Mouse (Mus musculus): ENCODE measurements around the gene Kcnj4. TPM values are rescaled to one million over a fixed set of nuclear protein-coding genes. Genes with fewer than 3 reads are reported as not detected.

Gene Kcnj4
- not detected in 2 replicates for polyA plus RNA-seq (2016; fragmentation: Nextera tagmentation; extraction: Ambion mirVana)

- H3K4me2 ChIP-seq (replicated peaks) = peak within 1 kb of the TSS; percentile 99
- H3K36me3 ChIP-seq = no peaks in the 10 kb centered on the region
- H3K27me3 ChIP-seq = peaks cover 99% of the 10 kb centered on the region
- H3K9ac ChIP-seq (replicated peaks) = peak within 1 kb of the TSS; percentile 61
- no peaks in the 10 kb centered on the region for H3K9me3 ChIP-seq
- 2% methylated on average over 60 of the region's 60 CpGs for WGBS
- H3K27ac ChIP-seq (replicated peaks) = no peak within 1 kb of the TSS
- H3K4me3 ChIP-seq = peak within 1 kb of the TSS; percentile 57
- peak; percentile 11; the same call in 1 of the 2 replicates for ATAC-seq (ENCODE audit: low FRiP score, low read depth)
- H3K4me1 ChIP-seq = peaks cover 29% of the 10 kb centered on the region
Measured at GRCm38 (mm10) chr15:79504707-79505452, at the start of gene Kcnj4. Kcnj4 (minus strand) TSS chr15:79505241.

GRCm38 (mm10) chr15:79552566-79552965 is 47.5 kb upstream of the Kcnj4 start:
- no peak overlapping the region for H3K27ac ChIP-seq (replicated peaks)
- 0 out of 2 replicates have a peak, but pooled peaks cover 5% of the 10 kb centered on the region for H3K27me3 ChIP-seq
- WGBS = 83% methylated on average over 5 of the region's 5 CpGs
- H3K4me1 ChIP-seq = 0 out of 2 replicates have a peak, but pooled peaks cover 4% of the 10 kb centered on the region
- ATAC-seq (ENCODE audit: low FRiP score, low read depth) = no peak
- no peaks in the 10 kb centered on the region for H3K9me3 ChIP-seq
- H3K4me2 ChIP-seq (replicated peaks) = no peak overlapping the region
- no peak overlapping the region for H3K4me3 ChIP-seq
- H3K36me3 ChIP-seq = no peaks in the 10 kb centered on the region
- H3K9ac ChIP-seq (replicated peaks) = no peak overlapping the region

- ATAC-seq (ENCODE audit: low FRiP score, low read depth) = no peak
Measured at GRCm38 (mm10) chr15:79548226-79548625, 43.2 kb upstream of the Kcnj4 start.

GRCm38 (mm10) chr15:79547289-79547820 is 42.3 kb upstream of the Kcnj4 start:
- H3K36me3 ChIP-seq = peaks cover 21% of the 10 kb centered on the region
- H3K4me3 ChIP-seq = peak overlapping the region; percentile 85
- WGBS = 78% methylated on average over 17 of the region's 17 CpGs
- H3K4me2 ChIP-seq (replicated peaks) = peak overlapping the region; percentile 88
- peaks cover 30% of the 10 kb centered on the region for H3K4me1 ChIP-seq
- 0 out of 2 replicates have a peak, but pooled peaks cover 5% of the 10 kb centered on the region for H3K27me3 ChIP-seq
- H3K27ac ChIP-seq (replicated peaks) = peak overlapping the region; percentile 97
- H3K9me3 ChIP-seq = no peaks in the 10 kb centered on the region
- H3K9ac ChIP-seq (replicated peaks) = peak overlapping the region; percentile 98
- no peak for ATAC-seq (ENCODE audit: low FRiP score, low read depth)

More at GRCm38 (mm10) chr15:79548226-79548625, 43.2 kb upstream of the Kcnj4 start:
- 92% methylated on average over 2 of the region's 2 CpGs for WGBS
- Histone ChIP-seq H3K4me2 (replicated peaks) (no peak overlapping the region), H3K9ac (replicated peaks) (no peak overlapping the region), H3K4me3 (no peak overlapping the region), H3K4me1 (peaks cover 27% of the 10 kb centered on the region), H3K9me3 (no peaks in the 10 kb centered on the region), H3K27me3 (0 out of 2 replicates have a peak, but pooled peaks cover 5% of the 10 kb centered on the region), H3K36me3 (peaks cover 12% of the 10 kb centered on the region), H3K27ac (replicated peaks) (no peak overlapping the region)

- H3K9ac ChIP-seq (replicated peaks) = peak within 1 kb of the TSS; percentile 98
- H3K4me3 ChIP-seq = peak within 1 kb of the TSS; percentile 85
- H3K27ac ChIP-seq (replicated peaks) = peak within 1 kb of the TSS; percentile 97
- peak within 1 kb of the TSS; percentile 88 for H3K4me2 ChIP-seq (replicated peaks)
- ATAC-seq (ENCODE audit: low FRiP score, low read depth) = peak; percentile 96
- H3K4me1 ChIP-seq = peaks cover 30% of the 10 kb centered on the region
- no peaks in the 10 kb centered on the region for H3K9me3 ChIP-seq
- H3K36me3 ChIP-seq = peaks cover 28% of the 10 kb centered on the region
- 2% methylated on average over 84 of the region's 84 CpGs for WGBS
- H3K27me3 ChIP-seq = 0 out of 2 replicates have a peak, but pooled peaks cover 5% of the 10 kb centered on the region
Measured at GRCm38 (mm10) chr15:79546410-79547288, 41.6 kb upstream of the Kcnj4 start, which contains the start of gene Ddx17. Ddx17 (minus strand) TSS chr15:79546741.

- under 1% methylated on average over 46 of the region's 52 CpGs for WGBS
- H3K27ac ChIP-seq (replicated peaks) = peak overlapping the region; percentile 97
Measured at GRCm38 (mm10) chr15:79545921-79546399, 40.9 kb upstream of the Kcnj4 start.

GRCm38 (mm10) chr15:79545496-79545895 is 40.5 kb upstream of the Kcnj4 start:
- H3K27me3 ChIP-seq = no peaks in the 10 kb centered on the region
- H3K27ac ChIP-seq (replicated peaks) = peak overlapping the region; percentile 97
- no peaks in the 10 kb centered on the region for H3K9me3 ChIP-seq
- no peak for ATAC-seq (ENCODE audit: low FRiP score, low read depth)
- peaks cover 30% of the 10 kb centered on the region for H3K4me1 ChIP-seq
- peaks cover 39% of the 10 kb centered on the region for H3K36me3 ChIP-seq
- H3K4me2 ChIP-seq (replicated peaks) = peak overlapping the region; percentile 88
- 2% methylated on average over 3 of the region's 3 CpGs for WGBS
- H3K4me3 ChIP-seq = peak overlapping the region; percentile 85
- H3K9ac ChIP-seq (replicated peaks) = peak overlapping the region; percentile 98

More at GRCm38 (mm10) chr15:79545921-79546399, 40.9 kb upstream of the Kcnj4 start:
- H3K27me3 ChIP-seq = 0 out of 2 replicates have a peak, but pooled peaks cover 3% of the 10 kb centered on the region
- H3K4me2 ChIP-seq (replicated peaks) = peak overlapping the region; percentile 88
- H3K4me1 ChIP-seq = peaks cover 30% of the 10 kb centered on the region
- H3K4me3 ChIP-seq = peak overlapping the region; percentile 85
- H3K9ac ChIP-seq (replicated peaks) = peak overlapping the region; percentile 98
- peaks cover 35% of the 10 kb centered on the region for H3K36me3 ChIP-seq
- ATAC-seq (ENCODE audit: low FRiP score, low read depth) = peak; percentile 60
- H3K9me3 ChIP-seq = no peaks in the 10 kb centered on the region

GRCm38 (mm10) chr15:79543968-79544367 is 38.9 kb upstream of the Kcnj4 start:
- ATAC-seq (ENCODE audit: low FRiP score, low read depth) = no peak

GRCm38 (mm10) chr15:79533796-79534195 is 28.8 kb upstream of the Kcnj4 start:
- H3K4me1 ChIP-seq = no peaks in the 10 kb centered on the region
- no peaks in the 10 kb centered on the region for H3K9me3 ChIP-seq
- no peak for ATAC-seq (ENCODE audit: low FRiP score, low read depth)
- no peak overlapping the region for H3K4me3 ChIP-seq
- H3K27ac ChIP-seq (replicated peaks) = 0 out of 2 replicates have a peak overlapping the region, but pooled peaks have one; percentile 1
- no peak overlapping the region for H3K9ac ChIP-seq (replicated peaks)
- H3K4me2 ChIP-seq (replicated peaks) = no peak overlapping the region
- 97% methylated on average over 3 of the region's 3 CpGs for WGBS
- no peaks in the 10 kb centered on the region for H3K27me3 ChIP-seq
- peaks cover 98% of the 10 kb centered on the region for H3K36me3 ChIP-seq

More at GRCm38 (mm10) chr15:79543968-79544367, 38.9 kb upstream of the Kcnj4 start:
- Histone ChIP-seq H3K9me3 (no peaks in the 10 kb centered on the region), H3K27me3 (no peaks in the 10 kb centered on the region), H3K4me2 (replicated peaks) (peak overlapping the region; percentile 88), H3K27ac (replicated peaks) (no peak overlapping the region), H3K36me3 (peaks cover 54% of the 10 kb centered on the region), H3K4me3 (peak overlapping the region; percentile 22), H3K9ac (replicated peaks) (no peak overlapping the region), H3K4me1 (peaks cover 25% of the 10 kb centered on the region)
- 97% methylated on average over 3 of the region's 3 CpGs for WGBS

GRCm38 (mm10) chr15:79529935-79530334 is 24.9 kb upstream of the Kcnj4 start:
- Histone ChIP-seq H3K4me2 (replicated peaks) (no peak overlapping the region), H3K27ac (replicated peaks) (no peak overlapping the region), H3K9me3 (no peaks in the 10 kb centered on the region), H3K27me3 (no peaks in the 10 kb centered on the region), H3K4me1 (no peaks in the 10 kb centered on the region), H3K9ac (replicated peaks) (no peak overlapping the region), H3K36me3 (peaks cover 89% of the 10 kb centered on the region), H3K4me3 (no peak overlapping the region)
- WGBS = 84% methylated on average over 7 of the region's 7 CpGs
- no peak for ATAC-seq (ENCODE audit: low FRiP score, low read depth)

- ATAC-seq (ENCODE audit: low FRiP score, low read depth) = no peak
- 74% methylated on average over 5 of the region's 5 CpGs for WGBS
- Histone ChIP-seq H3K9me3 (no peaks in the 10 kb centered on the region), H3K9ac (replicated peaks) (no peak overlapping the region), H3K27me3 (no peaks in the 10 kb centered on the region), H3K27ac (replicated peaks) (no peak overlapping the region), H3K4me1 (no peaks in the 10 kb centered on the region), H3K36me3 (peaks cover 70% of the 10 kb centered on the region), H3K4me3 (no peak overlapping the region), H3K4me2 (replicated peaks) (no peak overlapping the region)
Measured at GRCm38 (mm10) chr15:79527991-79528639, 23.1 kb upstream of the Kcnj4 start.
